Mouse (Mus musculus) embryonic fibroblast, embryonic 13.5 days (primary cell): ENCODE results near the gene Slc9a3r2.
A peak's percentile ranks its signal among the peaks of the same experiment; 100 is the strongest.

Experiments
- CTCF ChIP-seq: IDR thresholded peaks from 2 replicates; pipeline ENCODE4 v1.5.1; 2011; ENCODE audit warnings: mild to moderate bottlenecking, control low read depth, low read length, moderate library complexity, borderline replicate concordance; ENCODE audit not compliant: insufficient read depth
- POLR2A ChIP-seq: IDR thresholded peaks from 2 replicates; pipeline ENCODE4 v1.6.1; 2011; ENCODE audit warnings: low read depth, mild to moderate bottlenecking, control low read depth, low read length, moderate library complexity

DNA sequence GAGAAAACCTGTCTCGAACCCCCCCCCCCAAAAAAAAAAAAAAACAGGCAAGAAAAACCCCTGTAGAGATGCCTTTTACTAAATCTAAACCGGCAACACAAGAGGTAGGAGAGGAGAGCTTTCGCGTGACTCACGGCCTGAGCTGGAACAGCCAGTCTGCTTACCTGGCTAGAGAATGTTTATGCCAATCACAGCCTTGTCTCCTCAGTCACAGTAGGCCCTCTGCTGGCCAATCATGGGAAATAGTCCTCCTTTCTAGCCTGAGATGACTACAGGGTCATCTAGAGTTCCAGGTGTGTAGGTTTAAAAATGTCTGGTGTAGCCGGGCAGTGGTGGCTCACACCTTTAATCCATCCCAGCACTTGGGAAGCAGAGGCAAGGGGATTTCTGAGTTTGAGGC is 17.3 kb upstream of the Slc9a3r2 start:
- peak; percentile 54; the same call in 1 of the 2 replicates for TF ChIP-seq CTCF
- no peak for TF ChIP-seq POLR2A
